Mouse (Mus musculus): Measurements from ENCODE around the gene Clic1. TPM values are rescaled to one million over a fixed set of nuclear protein-coding genes. Genes with fewer than 3 reads are reported as not detected.

Clic1 gene
- total RNA-seq, 2 experiments from 2014 or later: 9.1 to 10.2 TPM

DNA sequence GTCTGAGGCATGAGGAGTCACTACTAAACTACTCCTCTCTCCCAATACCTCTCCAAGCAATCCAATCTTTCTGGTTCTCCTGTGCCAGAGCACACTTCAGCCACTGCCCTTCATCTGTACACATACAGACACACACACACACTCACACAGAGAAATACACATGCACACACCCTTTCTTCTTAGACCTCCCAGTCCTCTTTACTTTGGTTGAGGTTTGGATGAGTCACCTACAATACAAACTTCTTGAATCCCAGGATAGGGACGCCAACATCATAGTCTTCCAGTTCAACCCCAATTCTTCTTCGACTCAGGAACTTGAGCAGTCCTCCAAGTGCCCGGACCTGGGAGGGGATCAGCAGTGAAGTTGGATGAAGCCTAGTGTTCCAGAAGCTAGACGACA lies 6.0 kb upstream of the Clic1 start:
- no peak for DNase-seq (ENCODE audit: low spot score in 2 of 2)

DNA sequence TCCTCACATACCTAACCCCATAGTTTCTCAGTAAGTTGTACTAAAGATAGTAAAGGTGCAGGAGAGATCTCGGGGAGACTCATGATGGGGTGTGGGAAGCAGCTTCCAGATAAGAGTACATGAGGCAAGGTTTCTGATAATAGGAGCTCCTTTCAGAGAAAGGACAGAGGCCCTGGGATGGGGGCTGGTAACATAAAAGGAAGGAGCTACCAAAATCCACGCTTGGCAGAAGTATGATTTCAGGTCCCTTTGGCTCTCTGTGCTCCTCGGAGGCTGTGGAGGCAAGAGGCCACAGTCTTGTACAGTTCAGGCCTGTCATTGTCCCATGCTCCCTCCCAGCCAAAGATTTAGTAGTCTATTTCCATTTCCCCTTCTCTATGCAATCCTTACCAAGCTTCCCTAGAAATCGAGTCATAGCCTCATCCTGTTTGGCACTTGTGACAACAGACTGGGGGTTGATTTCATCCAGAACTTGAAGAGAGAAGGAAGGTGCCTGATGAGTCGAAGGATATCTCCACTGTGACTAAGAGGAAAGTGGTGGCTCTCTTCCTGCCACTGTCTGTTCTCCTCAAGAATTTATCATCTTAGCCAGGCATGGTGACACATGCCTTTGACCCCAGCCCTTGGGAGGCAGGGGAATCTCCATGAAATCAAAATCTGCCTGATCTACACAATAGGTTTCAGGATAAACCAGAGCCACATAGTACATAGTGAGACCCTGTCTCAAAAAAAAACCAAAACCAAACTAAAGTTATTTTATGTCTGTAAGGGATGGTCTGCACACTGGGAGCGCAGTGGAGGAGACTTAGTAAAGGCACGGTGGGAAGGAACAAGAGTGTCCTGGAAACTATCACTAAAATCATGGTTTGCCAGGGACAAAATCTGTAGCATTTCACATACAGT lies 4.6 kb upstream of the Clic1 start:
- no peak for DNase-seq (ENCODE audit: low spot score in 2 of 2)

DNA sequence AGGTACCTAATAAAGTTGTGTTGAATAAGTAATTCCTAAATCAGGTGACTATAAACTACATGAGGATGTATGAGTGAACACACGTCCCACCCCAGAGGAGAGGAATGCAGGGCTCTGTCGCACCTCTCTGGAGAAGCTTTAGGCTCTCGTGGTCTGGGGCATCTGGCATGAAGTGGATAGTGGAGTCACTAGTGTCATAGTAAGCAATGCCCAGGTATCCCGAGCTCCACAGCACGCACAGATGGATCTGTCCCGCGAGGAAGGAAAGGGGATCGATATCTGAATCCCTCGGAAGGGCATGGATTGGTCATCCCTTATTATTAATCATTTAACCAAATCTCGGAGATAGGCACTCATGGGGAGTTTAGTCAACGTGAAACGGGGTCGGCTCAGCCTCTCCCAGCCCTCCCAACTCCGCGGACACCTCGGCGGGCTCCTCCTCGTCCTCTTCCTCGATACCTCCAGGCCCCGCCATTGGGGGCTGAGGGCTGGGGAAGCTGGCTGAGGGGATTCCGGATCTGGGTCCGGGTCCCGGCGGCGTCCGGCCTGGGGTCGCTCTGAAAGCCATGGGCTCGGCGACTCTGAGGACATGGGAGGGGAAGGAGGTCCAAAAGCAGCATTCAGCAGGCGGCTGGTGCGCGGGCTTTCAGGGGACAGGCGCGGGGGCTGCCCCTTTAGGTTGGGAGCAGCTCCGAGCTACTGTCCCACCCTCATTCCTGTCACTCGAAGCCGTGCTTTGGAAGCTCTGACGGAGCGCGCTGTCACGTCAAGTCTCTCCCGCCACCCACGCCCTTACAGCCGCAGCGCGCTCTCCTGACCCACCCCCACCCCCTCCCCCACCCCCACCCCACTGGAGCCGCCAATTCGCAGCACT lies 3.7 kb upstream of the Clic1 start:
- no peak for DNase-seq (ENCODE audit: low spot score in 2 of 2)

DNA sequence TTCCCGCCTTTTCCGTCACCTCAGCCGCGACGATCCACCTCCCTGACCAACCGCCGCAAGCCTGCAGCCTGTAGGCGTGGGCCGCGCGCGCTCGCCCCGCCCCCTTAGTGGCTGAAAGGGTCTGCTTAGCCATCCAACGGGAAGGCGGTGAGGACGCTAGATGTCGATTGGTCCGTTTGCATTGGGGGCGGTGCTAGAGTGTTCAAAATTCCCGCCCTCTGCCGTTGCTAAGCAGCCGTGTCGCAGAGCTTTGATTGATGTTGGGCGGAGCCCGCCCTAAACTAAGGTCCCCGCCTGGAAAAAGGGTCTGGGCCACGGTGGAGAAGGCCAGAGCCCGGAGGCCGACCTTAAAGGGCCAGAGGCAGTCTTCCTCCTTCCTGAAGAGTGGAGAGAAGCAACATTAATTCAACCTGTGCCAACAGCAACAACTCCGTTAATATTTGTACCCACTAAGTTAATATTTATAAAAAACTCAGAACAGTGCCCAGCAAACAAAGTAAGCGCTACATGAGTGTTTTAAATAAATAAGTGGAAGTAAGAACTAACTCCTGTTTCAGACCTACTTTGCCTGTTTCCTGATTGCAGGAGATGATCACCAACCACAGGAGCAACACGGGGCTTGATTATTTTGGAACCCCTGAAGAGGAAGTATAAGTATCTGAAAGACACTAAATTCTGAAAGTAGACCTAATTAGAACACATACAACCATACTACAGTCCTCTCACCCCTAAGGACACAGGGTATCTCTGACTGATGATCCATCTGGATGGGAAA lies 2.9 kb upstream of the Clic1 start, which contains the start of gene Msh5:
Msh5 (minus strand) TSS at position 65 of the 775 bp plus-strand sequence.
- DNase-seq (ENCODE audit: low spot score in 2 of 2): peak; percentile 86 to 89

DNA sequence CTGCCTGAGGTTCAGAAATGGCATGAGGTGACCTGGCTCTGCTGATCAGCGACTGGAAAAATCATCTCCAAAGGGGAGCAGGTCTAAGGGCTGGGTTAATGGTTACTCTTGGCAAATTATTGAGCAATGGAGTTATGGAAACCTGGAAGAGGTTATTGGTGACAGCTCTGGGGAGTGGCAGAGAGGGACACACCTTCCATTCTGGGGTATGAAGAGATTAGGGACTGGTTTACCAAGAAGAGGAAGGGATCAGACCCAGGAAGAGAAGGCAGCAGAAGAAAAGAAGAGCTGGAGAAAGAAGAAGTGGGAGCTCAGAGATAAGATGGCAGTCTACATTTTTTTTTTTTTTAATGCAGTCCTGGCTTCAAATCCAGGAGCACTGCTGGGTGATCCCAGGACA lies 2.1 kb upstream of the Clic1 start:
- DNase-seq (ENCODE audit: low spot score in 2 of 2): no peak

DNA sequence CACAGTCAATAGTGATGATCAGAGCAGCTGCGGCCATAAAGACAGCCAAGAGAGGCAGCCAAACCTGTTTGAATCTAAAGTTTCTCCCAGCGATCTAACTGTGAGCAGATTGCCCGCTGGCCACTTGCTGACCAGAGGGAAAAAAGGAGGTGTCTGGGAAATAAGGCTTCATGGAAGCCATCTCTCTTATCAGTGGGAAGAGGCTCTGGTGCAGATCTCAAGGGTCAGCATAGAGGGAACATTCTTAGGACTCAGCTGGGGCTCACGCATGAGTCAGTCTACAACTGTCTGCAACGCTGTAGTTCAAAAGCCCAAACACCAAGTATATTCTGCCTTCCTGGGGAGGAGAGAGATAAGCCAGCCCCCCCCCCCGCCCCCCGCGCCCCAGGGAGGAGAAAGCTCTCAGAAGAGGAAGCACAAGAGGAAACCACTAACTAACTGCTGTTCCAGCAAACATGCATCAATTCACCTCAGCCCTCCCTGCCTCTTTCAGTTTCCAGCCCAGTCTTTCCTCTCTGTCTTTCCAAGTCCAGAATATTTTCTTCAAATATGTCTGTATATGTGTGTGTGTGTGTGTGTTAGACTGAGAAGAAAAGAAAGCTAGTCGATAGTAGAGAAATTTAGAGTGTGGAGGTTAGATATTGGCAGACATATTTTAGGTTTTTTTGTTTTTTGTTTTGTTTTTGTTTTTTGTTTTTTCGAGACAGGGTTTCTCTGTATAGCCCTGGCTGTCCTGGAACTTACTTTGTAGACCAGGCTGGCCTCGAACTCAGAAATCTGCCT lies 1.4 kb upstream of the Clic1 start:
- DNase-seq (ENCODE audit: low spot score in 2 of 2): no peak

DNA sequence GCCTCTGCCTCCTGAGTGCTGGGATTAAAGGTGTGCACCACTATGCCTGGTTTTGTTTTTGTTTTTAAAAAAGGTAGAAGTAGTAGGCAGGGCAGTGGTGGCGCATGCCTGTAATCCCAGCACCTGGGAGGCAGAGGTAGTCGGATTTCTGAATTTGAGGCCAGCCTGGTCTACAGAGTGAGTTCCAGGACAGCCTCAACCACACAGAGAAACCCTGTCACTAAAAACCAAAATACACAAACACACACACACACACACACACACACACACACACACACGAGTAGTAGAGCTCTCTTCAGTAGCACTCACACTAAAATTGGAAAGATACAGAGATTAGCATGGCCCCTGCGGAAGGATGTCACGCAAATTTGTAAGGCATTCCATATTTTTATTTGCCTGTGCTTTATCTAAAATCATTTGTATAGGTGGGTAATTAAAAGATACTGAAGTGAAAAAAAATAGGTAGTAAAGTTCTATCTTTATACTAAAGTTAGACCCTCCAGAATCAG lies 780 bp upstream of the Clic1 start:
- DNase-seq (ENCODE audit: low spot score in 2 of 2): no peak

DNA sequence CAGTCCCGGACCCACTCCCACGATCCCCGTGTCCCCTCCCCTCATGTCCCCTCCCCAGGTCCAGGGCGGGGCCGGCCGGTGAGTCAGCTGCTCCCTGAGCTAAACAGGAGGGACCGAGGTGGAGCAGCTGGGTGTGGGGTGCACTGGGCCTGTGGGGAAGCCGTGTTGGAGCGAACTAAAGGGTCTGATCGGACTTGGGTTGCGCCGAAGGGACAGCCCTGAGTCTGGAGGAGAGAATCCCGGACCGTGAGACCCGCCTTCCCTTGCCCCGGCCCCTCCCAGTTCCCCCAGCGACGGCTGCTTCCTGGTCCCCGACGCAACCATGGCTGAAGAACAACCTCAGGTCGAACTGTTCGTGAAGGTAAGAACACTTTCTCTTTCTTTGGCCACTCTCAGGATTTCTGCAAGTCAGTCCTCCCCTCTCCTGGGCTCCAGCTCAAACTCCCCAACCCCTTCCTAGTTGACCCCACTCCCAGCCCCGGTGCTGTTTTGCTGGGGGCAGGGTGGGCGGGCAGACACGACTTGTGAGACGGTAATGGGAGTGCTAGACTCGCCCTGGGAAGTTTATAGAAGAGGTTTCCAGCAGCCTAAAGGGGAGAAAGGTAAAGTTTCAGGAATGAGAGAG lies 472 bp downstream of the Clic1 start:
- no peak for DNase-seq (ENCODE audit: low spot score in 2 of 2)

DNA sequence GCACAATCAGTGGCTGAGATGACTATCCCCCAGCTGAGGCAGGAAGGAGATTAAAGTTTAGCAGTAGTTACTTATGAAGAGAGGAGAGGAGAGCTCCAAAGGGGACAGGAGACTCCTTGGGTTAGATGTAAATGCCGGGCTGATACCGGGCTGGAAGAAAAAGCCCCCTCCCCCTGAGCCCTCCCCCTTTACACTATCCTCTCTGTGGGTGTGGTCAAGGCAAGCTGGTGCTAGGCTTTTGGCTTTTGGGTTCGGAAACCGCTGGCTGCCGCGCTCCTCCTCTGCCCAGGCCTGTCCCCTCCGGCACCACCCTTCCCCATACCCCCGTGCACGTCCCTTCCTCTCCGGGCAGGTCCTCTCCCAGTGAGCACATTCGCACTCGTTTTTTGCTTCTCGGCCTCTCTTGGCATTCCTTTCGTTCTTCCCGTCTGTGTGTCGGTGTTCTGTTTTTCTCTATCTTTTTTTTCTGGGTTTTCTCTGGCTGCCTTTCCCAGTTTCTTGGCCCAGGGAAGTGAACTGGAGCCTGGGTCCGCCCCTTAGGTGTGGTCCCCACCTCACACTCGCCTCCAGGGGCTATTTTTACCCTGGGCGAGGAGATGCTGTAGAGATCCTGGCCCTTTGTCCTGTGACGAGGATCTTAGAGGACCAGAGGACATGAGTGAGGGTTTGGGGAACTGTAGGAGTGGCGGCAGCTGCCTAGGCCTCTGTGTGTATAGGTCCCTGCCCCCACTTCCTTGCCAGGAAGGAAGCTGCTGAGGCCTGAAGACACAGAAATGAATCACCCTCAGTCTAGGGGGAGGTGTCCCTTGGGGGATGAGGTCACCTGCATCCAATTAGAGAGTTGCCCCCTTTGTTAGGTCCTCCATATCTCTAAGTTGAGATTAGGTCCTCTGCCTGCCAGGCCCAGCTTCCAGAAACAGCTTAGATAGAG lies 1.7 kb downstream of the Clic1 start:
- no peak for DNase-seq (ENCODE audit: low spot score in 2 of 2)

DNA sequence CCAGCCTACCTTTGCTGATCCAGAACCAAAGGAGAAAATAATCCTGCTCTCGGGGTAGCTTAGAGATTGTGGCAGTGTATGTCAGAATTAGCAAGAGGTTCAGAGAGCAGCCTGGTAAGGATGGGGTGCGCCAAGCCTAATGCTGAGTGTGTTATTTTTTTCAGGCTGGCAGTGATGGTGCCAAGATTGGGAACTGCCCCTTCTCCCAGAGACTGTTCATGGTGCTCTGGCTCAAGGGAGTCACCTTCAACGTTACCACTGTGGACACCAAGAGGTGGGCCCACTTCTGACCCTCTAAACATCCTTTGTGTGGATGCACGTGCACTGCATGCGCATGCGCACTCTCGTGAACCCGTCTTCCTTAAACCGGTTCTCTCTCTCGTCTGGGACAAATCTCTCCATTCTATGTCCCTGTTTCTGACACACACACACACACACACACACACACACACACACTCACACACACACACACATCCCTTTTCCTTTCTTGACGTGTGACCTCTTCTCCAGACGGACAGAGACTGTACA lies 2.6 kb downstream of the Clic1 start:
- no peak for DNase-seq (ENCODE audit: low spot score in 2 of 2)

DNA sequence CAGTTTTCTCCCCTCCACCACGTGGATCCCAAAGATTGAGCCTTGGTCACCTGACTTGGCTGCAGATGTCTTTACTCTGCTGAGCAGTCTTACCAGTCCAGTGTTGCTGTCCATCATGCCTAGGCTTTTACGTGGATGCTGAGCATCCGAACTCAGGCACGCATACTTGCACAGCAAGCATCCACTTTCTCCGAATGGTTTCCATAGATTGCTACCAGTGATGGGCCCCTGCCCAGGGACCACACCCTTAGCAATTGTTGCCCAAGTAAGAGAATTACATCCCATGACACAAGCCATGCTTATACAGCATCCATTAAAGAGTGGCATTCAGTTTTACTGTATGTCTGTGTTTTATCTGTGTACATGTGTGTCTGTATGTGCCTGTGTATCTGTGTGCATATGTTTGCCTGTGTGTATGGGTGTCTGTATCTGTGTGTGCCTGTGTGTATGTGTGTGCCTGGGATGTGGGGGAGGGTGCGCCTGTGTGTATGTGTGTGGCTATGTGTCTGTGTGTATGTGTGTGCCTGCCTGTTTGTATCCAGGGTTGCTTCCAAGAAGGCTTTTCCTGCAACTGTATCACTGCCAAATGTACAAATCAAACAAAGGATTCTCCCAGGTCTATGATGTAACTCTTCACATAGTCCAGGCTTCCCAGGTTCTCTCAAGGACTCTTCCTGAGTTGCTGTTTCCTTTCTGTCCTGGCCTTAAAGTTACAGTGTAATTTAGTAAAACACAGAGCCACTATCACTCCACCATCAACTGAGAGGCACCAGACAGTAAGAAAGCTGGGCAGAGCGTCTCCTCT lies 6.1 kb downstream of the Clic1 start:
- DNase-seq (ENCODE audit: low spot score in 2 of 2): no peak

DNA sequence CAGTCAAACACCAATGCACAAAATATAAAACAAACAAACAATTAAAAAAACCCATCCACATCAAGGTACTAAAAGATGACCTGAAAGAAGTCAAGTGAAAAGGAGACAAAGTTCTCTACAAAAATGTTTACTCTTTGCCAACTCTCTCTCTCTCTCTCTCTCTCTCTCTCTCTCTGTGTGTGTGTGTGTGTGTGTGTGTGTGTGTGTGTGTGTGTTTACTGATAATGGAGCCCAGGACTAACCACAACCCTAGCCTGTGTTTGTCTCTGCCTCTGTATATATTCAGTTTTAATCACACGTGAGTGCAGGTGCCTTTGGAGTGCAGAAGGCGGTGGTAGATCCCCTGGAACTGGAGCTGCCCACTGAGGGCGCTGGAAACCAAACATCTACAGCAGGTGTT lies 7.3 kb downstream of the Clic1 start:
- DNase-seq (ENCODE audit: low spot score in 2 of 2): no peak

DNA sequence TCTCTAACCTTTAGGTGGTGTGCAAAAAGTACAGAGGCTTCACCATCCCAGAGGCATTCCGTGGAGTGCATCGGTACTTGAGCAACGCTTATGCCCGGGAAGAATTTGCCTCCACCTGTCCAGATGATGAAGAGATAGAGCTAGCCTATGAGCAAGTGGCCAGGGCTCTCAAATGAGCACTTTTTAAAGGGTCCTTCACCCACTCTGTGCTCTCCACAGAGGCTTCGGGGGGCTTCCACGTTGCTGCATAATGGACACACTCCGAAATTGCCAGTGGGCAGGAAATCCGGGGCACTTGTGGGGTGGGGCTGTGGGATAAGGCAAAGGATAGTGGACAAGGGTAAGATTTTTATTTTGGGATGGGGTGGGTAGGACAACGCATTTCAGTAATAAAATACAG lies 8.6 kb downstream of the Clic1 start:
- no peak for DNase-seq (ENCODE audit: low spot score in 2 of 2)

DNA sequence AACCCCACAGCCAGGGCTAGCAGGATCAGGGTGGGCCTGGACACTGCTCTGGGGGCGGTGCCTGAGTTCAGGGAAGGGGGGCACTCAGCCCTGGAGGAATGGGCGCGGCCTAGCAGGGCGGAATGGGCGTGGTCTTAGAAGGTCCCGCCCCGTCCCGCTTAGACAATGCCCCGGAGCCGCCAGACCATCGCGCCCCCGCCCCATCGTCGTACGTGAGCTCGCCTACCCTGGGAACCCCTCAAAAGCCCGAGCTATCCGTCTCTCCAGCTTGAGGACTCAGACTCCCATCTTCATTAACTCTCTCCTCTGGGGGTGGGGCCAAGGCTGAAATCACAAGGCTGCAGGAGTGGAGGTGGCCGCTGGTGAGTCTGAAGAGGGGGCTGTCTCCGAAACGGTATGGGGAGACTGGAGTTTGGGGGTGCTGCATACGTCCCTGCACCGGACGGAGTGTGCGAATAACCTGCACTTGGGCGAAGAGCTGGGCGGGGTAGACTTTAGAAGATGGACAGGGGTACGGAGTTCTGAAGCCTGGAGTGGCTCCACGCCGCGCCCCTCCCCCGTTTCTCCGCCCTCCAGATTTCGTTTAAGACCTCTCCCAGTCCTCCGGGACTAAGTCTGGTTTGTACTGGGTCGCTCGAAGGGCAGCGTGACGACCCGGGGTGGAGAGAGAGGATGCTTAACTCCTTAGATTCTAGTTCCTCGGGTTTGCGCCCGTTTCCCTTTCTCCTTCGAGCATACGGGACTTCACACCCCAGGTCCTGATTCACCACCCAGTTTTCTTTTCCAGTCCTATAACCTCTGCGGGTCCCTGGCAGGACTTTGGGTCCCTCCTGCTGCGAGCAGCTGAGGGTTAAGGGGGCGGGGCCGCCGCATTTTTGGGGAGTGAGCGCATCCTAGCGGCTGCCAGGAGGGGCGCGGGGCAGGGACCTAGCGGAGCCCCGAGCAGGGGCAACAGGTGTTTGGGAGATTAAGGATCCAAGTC lies 9.4 kb downstream of the Clic1 start, which contains the start of gene Ddah2:
Ddah2 (plus strand) TSS at position 125 of the 982 bp plus-strand sequence.
- peak; percentile 59 to 60 for DNase-seq (ENCODE audit: low spot score in 2 of 2)

DNA sequence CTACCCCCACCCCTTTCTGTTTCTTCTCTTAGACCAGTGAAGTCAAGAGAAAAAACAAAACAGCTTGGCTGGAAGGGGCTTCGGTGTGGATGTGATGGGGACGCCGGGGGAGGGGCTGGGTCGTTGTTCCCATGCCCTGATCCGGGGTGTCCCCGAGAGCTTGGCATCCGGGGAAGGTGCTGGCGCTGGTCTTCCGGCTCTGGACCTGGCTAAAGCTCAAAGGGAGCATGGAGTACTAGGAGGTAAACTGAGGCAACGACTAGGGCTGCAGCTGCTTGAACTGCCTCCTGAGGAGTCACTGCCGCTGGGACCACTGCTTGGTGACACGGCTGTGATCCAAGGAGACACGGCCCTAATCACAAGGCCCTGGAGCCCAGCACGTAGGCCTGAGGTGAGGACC lies 10.3 kb downstream of the Clic1 start:
- no peak for DNase-seq (ENCODE audit: low spot score in 2 of 2)

DNA sequence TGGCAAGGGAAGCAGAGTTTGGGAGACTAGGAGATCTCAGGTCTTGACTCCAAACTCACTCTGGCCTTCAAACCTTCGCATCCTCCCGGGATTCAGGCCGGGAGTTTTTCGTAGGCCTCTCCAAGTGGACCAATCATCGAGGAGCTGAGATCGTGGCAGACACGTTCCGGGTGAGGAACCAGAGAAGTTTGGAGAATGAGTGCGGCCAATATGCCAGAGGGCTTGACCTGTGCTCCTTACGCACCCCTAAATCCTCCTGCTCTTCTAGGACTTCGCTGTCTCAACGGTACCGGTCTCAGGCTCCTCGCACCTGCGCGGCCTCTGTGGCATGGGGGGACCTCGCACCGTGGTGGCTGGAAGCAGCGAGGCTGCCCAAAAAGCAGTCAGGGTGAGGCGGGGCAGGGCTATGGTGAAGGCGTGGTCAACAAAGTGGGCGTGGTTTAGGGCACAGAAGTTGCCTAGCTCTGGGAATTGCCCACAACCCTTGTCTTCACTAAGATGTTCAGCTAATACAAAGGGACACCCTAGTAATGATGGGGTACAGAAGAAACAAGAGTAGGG lies 11.1 kb downstream of the Clic1 start:
- no peak for DNase-seq (ENCODE audit: low spot score in 2 of 2)

All from left cerebral cortex, adult 18-20 months (tissue).